Mouse (Mus musculus) granulocyte monocyte progenitor cell, adult 5-6 weeks (primary cell): Measurements from ENCODE around the gene Art4. TPM values are rescaled to one million over a fixed set of nuclear protein-coding genes. Genes with fewer than 3 reads are reported as not detected.

ENCODE experiments used
- ATAC-seq: replicated peaks from 2 replicates; pipeline ENCODE4 v1.8.0; 2016; ENCODE audit warnings: mild to moderate bottlenecking, moderate TSS enrichment, inconsistent platforms; ENCODE audit not compliant: poor library complexity, severe bottlenecking
- total RNA-seq, 2 experiments: library from RNA; stranded (forward) in 1 of 2; stranded (reverse) in 1 of 2; fragments of 200-712, 200-1000 nt in 1 of 2; fragments of >200 nt in 1 of 2; fragmentation: Nextera tagmentation in 1 of 2; gene quantifications; 2 replicates each; pipeline ENCODE4 v1.2.3; 2014 to 2017

The Art4 gene
- total RNA-seq, 2 experiments from 2014 or later, result 1.2 TPM; not detected in 1

- peak; percentile 44 for ATAC-seq
Measured at GRCm38 (mm10) chr6:136874599-136874998, 17.1 kb upstream of the Art4 start.

GRCm38 (mm10) chr6:136868921-136869320, 11.4 kb upstream of the Art4 start:
- ATAC-seq, result no peak

- no peak for ATAC-seq
Measured at GRCm38 (mm10) chr6:136866150-136866549, 8.6 kb upstream of the Art4 start.

DNA sequence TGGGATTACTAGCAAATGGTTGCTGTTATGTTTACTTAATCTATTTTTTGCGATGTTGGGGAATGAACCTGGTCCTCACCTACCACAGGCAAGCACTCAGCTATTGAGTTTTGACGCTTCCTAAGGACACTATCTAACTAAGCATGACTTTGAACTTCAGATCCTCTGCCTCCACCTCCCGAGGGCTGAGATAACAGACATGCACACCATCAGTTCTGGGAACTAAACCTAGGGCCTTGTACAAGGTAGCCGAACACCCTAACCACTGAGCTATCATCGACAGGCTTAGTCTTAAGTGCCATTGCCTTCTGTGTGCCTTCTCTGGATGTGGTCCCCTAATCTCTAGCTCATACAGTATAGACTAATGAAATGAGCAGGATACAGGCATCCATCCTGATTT, 7.8 kb upstream of the Art4 start:
- ATAC-seq, result no peak

- ATAC-seq, result peak; percentile 68
Measured at GRCm38 (mm10) chr6:136861020-136861419, 3.5 kb upstream of the Art4 start.

GRCm38 (mm10) chr6:136858420-136858819, 887 bp upstream of the Art4 start:
- ATAC-seq, result no peak

GRCm38 (mm10) chr6:136857873-136858260, 334 bp upstream of the Art4 start:
- no peak for ATAC-seq

DNA sequence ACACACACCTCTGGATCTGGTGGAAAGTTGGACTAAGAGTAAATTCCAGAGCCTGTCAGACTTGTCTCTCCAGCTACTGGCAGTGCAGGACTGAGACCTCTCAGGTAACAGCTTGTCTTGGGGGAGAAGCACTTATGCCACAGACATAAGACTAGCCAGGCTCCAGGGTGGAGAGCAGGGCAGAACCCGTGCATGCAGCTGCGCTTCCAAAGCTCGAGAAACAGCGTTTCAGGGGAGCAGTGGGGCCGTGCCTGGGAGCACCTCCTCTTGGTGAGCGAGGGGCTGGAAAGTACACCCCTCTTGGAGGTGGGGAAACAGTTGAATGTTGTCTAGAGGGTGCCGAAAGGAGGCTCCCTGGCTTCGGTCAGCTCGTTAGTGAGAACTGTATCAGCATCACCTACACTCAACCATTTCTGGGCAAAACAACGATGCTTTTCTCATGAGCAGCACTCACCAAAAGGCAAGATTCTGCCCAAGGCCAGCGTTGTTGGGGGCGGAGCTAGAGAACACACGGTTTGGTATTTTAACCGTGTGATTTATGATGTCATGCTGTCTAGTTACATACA, 1.4 kb downstream of the Art4 start:
- ATAC-seq, result no peak

DNA sequence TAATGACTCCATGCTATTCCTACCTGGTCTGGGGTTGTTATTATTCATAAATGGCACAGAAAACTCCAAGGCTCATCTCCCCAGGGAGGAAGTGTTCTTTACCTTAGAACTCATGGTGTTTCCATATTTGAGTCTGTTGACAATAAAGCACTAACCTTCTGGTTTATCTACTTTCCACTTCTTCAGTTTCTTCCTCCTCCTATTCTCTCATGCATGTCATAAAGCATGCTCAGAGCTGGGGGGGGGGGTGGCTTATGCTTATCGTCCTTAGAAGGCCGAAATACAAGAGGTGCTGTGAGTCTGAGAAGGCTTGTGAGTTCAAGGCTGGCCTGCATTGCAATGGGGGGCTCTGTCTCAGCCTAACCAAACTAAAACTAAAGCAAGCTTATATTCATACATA, 2.4 kb downstream of the Art4 start:
- no peak for ATAC-seq

- ATAC-seq, result 0 out of 2 replicates have a peak, but pooled peaks have one; percentile 5
Measured at GRCm38 (mm10) chr6:136854361-136854781, 3.2 kb downstream of the Art4 start.

DNA sequence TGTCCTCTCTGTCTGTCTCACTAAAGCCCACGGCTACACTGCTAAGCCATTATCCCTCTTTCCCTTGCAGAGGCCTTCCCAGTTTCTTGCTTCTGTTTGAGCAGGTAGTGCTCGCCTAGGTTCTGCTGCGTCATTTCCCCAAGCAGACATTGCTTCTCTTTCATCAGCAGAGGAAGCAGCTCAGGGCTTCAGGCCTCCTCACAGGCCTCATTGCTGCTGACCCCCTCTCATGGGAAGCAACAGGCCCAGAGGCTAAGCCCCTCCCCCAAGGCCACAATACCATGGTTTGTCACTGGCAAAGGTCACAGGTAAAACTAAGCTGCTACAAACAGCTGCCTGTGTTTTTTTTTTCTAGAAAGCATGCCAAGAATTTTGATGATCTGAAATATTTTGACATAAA, 4.8 kb downstream of the Art4 start:
- peak; percentile 42 for ATAC-seq

- no peak for ATAC-seq
Measured at GRCm38 (mm10) chr6:136852348-136852747, 5.2 kb downstream of the Art4 start.

DNA sequence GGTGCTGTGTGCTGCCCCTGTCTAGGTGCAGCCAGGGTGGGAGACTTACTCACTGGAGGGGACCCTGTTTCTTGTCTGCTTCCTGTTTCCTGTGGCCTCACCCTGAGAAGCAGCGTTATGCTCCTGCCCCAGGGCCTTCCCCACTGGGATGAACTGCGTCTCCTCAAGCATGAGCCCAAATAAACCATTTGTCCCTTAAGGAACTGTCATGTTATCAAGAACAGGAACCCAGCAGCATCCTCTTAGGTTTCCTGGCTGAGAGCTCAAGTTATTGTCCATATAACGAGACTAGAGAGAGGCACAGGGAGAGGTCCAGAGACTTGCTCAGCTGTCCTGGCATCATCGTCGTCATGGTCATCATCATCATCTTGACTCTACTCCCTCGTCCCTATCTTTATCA, 7.3 kb downstream of the Art4 start:
- peak; percentile 25 for ATAC-seq

GRCm38 (mm10) chr6:136848971-136849370, 8.6 kb downstream of the Art4 start:
- peak; percentile 31; the same call in 1 of the 2 replicates for ATAC-seq

- no peak for ATAC-seq
Measured at GRCm38 (mm10) chr6:136848399-136848798, 9.1 kb downstream of the Art4 start.

DNA sequence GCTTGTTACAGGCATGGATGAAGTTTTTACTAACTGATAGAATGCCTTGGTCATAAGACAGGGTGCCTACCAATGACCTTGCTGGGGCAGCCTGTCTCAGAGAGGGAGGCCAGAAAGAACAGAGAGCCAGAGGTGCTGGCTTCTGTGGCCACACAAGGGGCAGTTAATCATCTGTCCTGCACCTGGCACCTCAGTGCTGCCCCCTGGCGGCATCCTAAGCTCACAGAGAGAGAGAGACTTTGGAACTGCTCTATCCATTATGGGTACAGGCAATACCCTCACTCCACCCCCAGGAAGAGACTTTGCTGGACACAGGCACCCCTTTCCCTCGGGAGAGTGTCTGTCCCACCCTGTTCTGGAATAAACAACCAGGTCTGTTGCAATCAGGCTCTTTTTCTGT, 9.7 kb downstream of the Art4 start:
- ATAC-seq, result peak; percentile 81

- ATAC-seq, result no peak
Measured at GRCm38 (mm10) chr6:136847267-136847666, 10.3 kb downstream of the Art4 start.

- ATAC-seq, result no peak
Measured at GRCm38 (mm10) chr6:136845706-136846480, 11.6 kb downstream of the Art4 start.

GRCm38 (mm10) chr6:136844903-136845302, 12.6 kb downstream of the Art4 start:
- no peak for ATAC-seq

DNA sequence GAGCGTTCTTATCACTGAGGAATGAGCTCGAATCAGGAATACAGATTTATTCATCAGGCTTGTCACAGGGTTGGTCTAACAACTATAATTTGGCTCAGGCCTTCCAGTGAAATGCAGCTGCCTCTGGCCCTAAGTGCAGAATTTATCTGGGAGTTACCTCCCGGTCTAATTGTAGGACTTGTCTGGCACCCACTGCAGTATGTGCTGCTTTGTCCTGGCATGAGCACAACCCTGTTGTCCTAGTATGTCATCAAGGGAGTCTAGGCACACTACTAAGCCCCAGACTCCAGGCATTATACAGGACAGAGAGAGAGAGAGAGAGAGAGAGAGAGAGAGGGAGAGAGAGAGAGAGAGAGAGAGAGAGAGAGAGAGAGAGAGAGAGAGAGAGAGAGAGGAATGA, 20.2 kb downstream of the Art4 start:
- ATAC-seq, result no peak

- no peak for ATAC-seq
Measured at GRCm38 (mm10) chr6:136835352-136835751, 22.2 kb downstream of the Art4 start, which contains the start of gene Smco3. Smco3 (minus strand) TSS chr6:136835452.

- ATAC-seq, result peak; percentile 47
Measured at GRCm38 (mm10) chr6:136831712-136832111, 25.8 kb downstream of the Art4 start.
